Mouse (Mus musculus): ENCODE measurements around the gene Slc25a20. TPM values are rescaled to one million over a fixed set of nuclear protein-coding genes. Genes with fewer than 3 reads are reported as not detected.
"Not testable (repeated sequence)": the region's sequence is repeated elsewhere in the genome, so short reads cannot be mapped to it uniquely, and the experiment has no call there.

Gene Slc25a20
- polyA plus RNA-seq, 1 experiment = 29.9 TPM

- peak overlapping the region; percentile 94 for H3K4me3 ChIP-seq (ENCODE audit: insufficient read depth, low read length)
- peaks cover 9% of the 10 kb centered on the region for H3K4me1 ChIP-seq (ENCODE audit: control insufficient read depth, insufficient read depth, low read length)
- TF ChIP-seq POLR2A (IDR thresholded peaks at IDR 0.05; ENCODE audit: borderline replicate concordance, low read depth, low read length) (no peak), CTCF (IDR thresholded peaks at IDR 0.05; ENCODE audit: low read depth, low read length) (no peak)
- H3K27ac ChIP-seq (ENCODE audit: insufficient read depth, low read depth, low read length) = peak overlapping the region; percentile 95
Observed at GRCm38 (mm10) chr9:108648166-108648565, 13.7 kb upstream of the Slc25a20 start.

DNA sequence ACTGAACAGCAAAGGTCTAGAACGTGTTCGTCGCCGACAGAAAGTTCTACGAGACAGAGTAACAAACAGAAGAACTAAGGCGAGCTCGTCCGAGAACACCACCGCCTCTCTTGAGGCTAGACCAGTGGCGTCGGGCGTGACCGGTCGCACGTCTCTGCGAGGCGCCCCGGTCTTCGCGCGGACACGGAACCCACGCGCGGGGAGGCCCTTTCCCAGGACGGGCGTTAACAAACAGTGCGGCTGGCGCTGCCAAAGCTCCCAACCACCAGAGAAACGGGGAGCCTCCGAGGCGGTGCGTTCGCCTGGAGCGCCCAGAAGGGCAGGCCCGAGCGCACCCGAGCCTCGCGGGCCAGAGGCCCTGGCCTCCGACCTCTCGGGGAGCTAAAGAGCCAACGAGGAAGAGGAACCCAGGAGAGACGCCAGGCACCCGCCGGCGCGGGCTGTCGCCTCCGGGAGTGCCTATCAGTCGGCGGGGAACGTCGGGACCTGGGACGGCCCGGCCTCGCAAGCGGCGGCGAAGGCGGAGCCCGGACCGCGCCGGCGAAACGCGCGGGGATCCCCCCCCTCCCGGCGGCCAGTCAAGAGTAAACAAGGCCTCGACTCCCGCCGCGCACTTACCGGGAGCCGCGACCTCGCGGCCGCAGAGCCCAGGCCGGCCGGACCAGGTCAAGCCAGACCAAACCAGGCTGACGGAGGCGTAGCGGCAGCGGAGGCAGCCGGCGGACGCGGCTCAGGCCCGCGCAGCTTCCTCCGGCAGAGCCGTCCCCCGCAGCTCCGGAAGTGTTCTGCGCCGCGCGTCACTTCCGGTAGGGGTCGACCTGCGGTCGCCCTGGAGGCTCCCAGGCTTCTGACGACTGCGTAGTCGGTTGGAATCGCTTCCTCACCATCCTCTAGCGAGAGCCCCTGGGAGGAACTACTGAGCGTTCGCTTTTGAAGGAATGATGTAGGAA, 13.0 kb upstream of the Slc25a20 start, which contains the start of gene Arih2:
Gene Arih2 (minus strand): TSS at position 776 of the 950 bp plus-strand sequence.
- peak within 1 kb of the TSS; percentile 94 for H3K4me3 ChIP-seq (ENCODE audit: insufficient read depth, low read length)
- H3K4me1 ChIP-seq (ENCODE audit: control insufficient read depth, insufficient read depth, low read length) = peaks cover 9% of the 10 kb centered on the region
- peak within 1 kb of the TSS; percentile 95 for H3K27ac ChIP-seq (ENCODE audit: insufficient read depth, low read depth, low read length)
- TF ChIP-seq CTCF (IDR thresholded peaks at IDR 0.05; ENCODE audit: low read depth, low read length) = no peak
- no peak for TF ChIP-seq POLR2A (IDR thresholded peaks at IDR 0.05; ENCODE audit: borderline replicate concordance, low read depth, low read length)

GRCm38 (mm10) chr9:108649561-108650440, 12.1 kb upstream of the Slc25a20 start:
- H3K4me1 ChIP-seq (ENCODE audit: control insufficient read depth, insufficient read depth, low read length) = peaks cover 10% of the 10 kb centered on the region
- H3K27ac ChIP-seq (ENCODE audit: insufficient read depth, low read depth, low read length) = peak overlapping the region; percentile 88
- no peak for TF ChIP-seq POLR2A (IDR thresholded peaks at IDR 0.05; ENCODE audit: borderline replicate concordance, low read depth, low read length)
- TF ChIP-seq CTCF (IDR thresholded peaks at IDR 0.05; ENCODE audit: low read depth, low read length) = no peak
- peak overlapping the region; percentile 94 for H3K4me3 ChIP-seq (ENCODE audit: insufficient read depth, low read length)

GRCm38 (mm10) chr9:108654566-108655464, 7.1 kb upstream of the Slc25a20 start:
- TF ChIP-seq POLR2A (IDR thresholded peaks at IDR 0.05; ENCODE audit: borderline replicate concordance, low read depth, low read length) = no peak
- TF ChIP-seq CTCF (IDR thresholded peaks at IDR 0.05; ENCODE audit: low read depth, low read length) = no peak
- peaks cover 12% of the 10 kb centered on the region for H3K4me1 ChIP-seq (ENCODE audit: control insufficient read depth, insufficient read depth, low read length)
- no peak overlapping the region for H3K27ac ChIP-seq (ENCODE audit: insufficient read depth, low read depth, low read length)
- no peak overlapping the region for H3K4me3 ChIP-seq (ENCODE audit: insufficient read depth, low read length)

DNA sequence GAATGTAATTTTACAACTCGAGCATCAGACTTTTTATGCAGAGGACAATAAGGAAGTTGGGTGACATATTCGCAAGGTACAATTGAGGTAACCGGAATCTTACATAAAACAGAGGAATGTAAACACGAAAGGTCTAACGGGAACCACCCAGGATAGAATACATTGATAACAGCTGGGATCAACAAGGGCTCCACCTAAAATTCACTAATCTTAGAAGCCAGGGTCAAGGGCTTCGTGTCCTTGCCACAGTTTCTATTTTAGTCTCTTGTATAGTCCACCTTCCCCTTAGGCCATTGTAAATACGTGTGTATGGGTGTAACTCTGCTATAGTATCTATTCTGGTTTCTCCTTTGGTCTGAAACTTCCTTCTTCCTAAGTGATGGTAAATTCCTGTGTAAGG, 6.0 kb upstream of the Slc25a20 start:
- not testable (repeated sequence) for H3K4me3 ChIP-seq (ENCODE audit: insufficient read depth, low read length); H3K27ac ChIP-seq (ENCODE audit: insufficient read depth, low read depth, low read length); H3K4me1 ChIP-seq (ENCODE audit: control insufficient read depth, insufficient read depth, low read length)

DNA sequence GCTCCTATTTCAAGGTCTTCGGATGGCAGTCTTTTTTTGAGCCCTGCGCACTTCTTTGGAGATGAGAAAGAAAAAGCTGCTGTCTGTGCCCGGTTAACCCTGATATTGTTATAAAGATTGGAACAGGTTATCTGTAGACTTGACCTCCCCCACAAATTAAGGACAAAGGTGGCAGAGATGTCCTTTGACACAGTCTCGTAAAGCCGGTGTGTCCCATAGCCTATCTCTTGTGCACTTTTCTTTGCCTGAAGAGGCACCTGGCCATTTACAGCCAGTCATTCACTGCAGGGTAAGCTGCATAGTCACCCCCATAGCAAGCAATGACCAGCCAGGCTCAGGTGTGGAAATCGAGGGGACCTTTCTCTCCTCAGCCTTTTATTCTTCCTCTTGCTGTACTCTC, 772 bp downstream of the Slc25a20 start:
- Histone ChIP-seq H3K27ac (ENCODE audit: insufficient read depth, low read depth, low read length) (no peak overlapping the region), H3K4me3 (ENCODE audit: insufficient read depth, low read length) (peak overlapping the region; percentile 98), H3K4me1 (ENCODE audit: control insufficient read depth, insufficient read depth, low read length) (peaks cover 4% of the 10 kb centered on the region)
- TF ChIP-seq POLR2A (IDR thresholded peaks at IDR 0.05; ENCODE audit: borderline replicate concordance, low read depth, low read length) (no peak), CTCF (IDR thresholded peaks at IDR 0.05; ENCODE audit: low read depth, low read length) (no peak)

- TF ChIP-seq POLR2A (IDR thresholded peaks at IDR 0.05; ENCODE audit: borderline replicate concordance, low read depth, low read length) = no peak
- no peak for TF ChIP-seq CTCF (IDR thresholded peaks at IDR 0.05; ENCODE audit: low read depth, low read length)
- no peak overlapping the region for H3K4me3 ChIP-seq (ENCODE audit: insufficient read depth, low read length)
- H3K4me1 ChIP-seq (ENCODE audit: control insufficient read depth, insufficient read depth, low read length) = no peaks in the 10 kb centered on the region
- no peak overlapping the region for H3K27ac ChIP-seq (ENCODE audit: insufficient read depth, low read depth, low read length)
Observed at GRCm38 (mm10) chr9:108669875-108670274, 8.0 kb downstream of the Slc25a20 start.

DNA sequence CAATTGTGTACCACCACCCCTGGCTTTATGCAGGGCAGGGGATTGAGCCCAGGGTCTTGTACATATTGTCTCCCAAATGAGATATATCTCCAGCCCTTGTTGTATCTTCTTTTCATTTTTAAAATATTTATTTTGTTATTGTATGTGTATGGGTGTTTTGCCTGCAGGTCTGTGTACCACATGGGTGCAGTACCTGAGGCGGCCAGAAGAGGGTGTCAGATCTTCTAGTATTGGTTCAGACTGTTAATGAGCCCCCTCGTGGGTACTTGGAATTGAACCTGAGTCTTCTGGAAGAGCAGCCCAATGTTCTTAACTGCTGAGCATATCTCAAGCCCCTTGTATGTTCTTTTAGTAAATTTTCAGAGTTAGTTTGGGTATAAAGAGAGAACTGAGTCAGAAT, 11.3 kb downstream of the Slc25a20 start:
- Histone ChIP-seq H3K27ac (ENCODE audit: insufficient read depth, low read depth, low read length) (no peak overlapping the region), H3K4me3 (ENCODE audit: insufficient read depth, low read length) (no peak overlapping the region), H3K4me1 (ENCODE audit: control insufficient read depth, insufficient read depth, low read length) (no peaks in the 10 kb centered on the region)
- TF ChIP-seq POLR2A (IDR thresholded peaks at IDR 0.05; ENCODE audit: borderline replicate concordance, low read depth, low read length) (no peak), CTCF (IDR thresholded peaks at IDR 0.05; ENCODE audit: low read depth, low read length) (0 out of 2 replicates have a peak, but pooled peaks have one; percentile 32)

- Histone ChIP-seq H3K4me3 (ENCODE audit: insufficient read depth, low read length) (no peak overlapping the region), H3K27ac (ENCODE audit: insufficient read depth, low read depth, low read length) (no peak overlapping the region), H3K4me1 (ENCODE audit: control insufficient read depth, insufficient read depth, low read length) (no peaks in the 10 kb centered on the region)
- TF ChIP-seq CTCF (IDR thresholded peaks at IDR 0.05; ENCODE audit: low read depth, low read length) = no peak
- no peak for TF ChIP-seq POLR2A (IDR thresholded peaks at IDR 0.05; ENCODE audit: borderline replicate concordance, low read depth, low read length)
Observed at GRCm38 (mm10) chr9:108680026-108680425, 18.1 kb downstream of the Slc25a20 start.

Data from bone marrow macrophage, adult 2 months (primary cell).